Mouse (Mus musculus) CH12.LX (cell line): Measurements from ENCODE around the gene Klhl26. TPM values are rescaled to one million over a fixed set of nuclear protein-coding genes. Genes with fewer than 3 reads are reported as not detected.

Experiments
- DNase-seq: peaks from one replicate; pipeline ENCODE4 v3.0.0-alpha.2; 2013; ENCODE audit errors: extremely low read depth
- H3K27ac ChIP-seq: 2 replicates; pipeline ENCODE4 v1.5.1; 2012; ENCODE audit warnings: low read depth, mild to moderate bottlenecking, control low read depth, moderate library complexity; ENCODE audit not compliant: insufficient read depth
- H3K27me3 ChIP-seq: replicated peaks from 2 replicates; pipeline ENCODE3; 2012; ENCODE audit warnings: inconsistent platforms
- H3K36me3 ChIP-seq, 2 experiments: replicated peaks in 1 of 2; 2 replicates each; pipeline versions ENCODE3 to v1.6.1; 2012; ENCODE audit warnings: inconsistent platforms in 1 of 2, low read length in 1 of 2, mild to moderate bottlenecking in 1 of 2, mixed read lengths in 1 of 2, moderate library complexity in 1 of 2; ENCODE audit not compliant: control insufficient read depth in 1 of 2, insufficient read depth in 1 of 2
- H3K4me1 ChIP-seq, 2 experiments: 2 replicates each; pipeline ENCODE4 v1.6.1; 2012; ENCODE audit warnings: inconsistent platforms in 1 of 2, moderate library complexity in 1 of 2; ENCODE audit not compliant: insufficient read depth in 2 of 2, control insufficient read depth in 1 of 2
- H3K4me2 ChIP-seq: 2 replicates; pipeline ENCODE4 v1.6.1; 2012; ENCODE audit warnings: low read depth, mild to moderate bottlenecking, control low read depth; ENCODE audit not compliant: poor library complexity, insufficient read depth, severe bottlenecking
- H3K4me3 ChIP-seq, 3 experiments: fragments of 150-350 bp in 1 of 3; sonication (generic) in 1 of 3; replicated peaks in 1 of 3; 2 replicates each; pipeline versions ENCODE3 to v1.5.1; 2011 to 2012; ENCODE audit warnings: low read depth in 2 of 3, low read length in 2 of 3, mild to moderate bottlenecking in 2 of 3, moderate library complexity in 2 of 3, control low read depth in 1 of 3, improper control_type of control experiment in 1 of 3, inconsistent platforms in 1 of 3, mixed read lengths in 1 of 3; ENCODE audit not compliant: poor library complexity in 1 of 3
- H3K79me2 ChIP-seq: replicated peaks from 2 replicates; pipeline ENCODE4 v1.6.1; 2012; ENCODE audit warnings: mild to moderate bottlenecking, moderate library complexity; ENCODE audit not compliant: control insufficient read depth, poor library complexity, insufficient read depth, severe bottlenecking; ENCODE audit errors: extremely low read depth
- H3K9ac ChIP-seq: 2 replicates; pipeline ENCODE4 v1.6.1; 2012; ENCODE audit warnings: low read depth, mild to moderate bottlenecking, control low read depth, moderate library complexity; ENCODE audit not compliant: insufficient read depth
- H3K9me3 ChIP-seq: replicated peaks from 2 replicates; pipeline ENCODE3; 2012; ENCODE audit warnings: low read length, inconsistent platforms, mixed read lengths
- BHLHE40 ChIP-seq: IDR thresholded peaks from 2 replicates; pipeline ENCODE4 v1.6.1; 2011; ENCODE audit warnings: mild to moderate bottlenecking, low read depth, low read length, improper control_type of control experiment
- CTCF ChIP-seq, 2 experiments: IDR thresholded peaks in 1 of 2; conservative IDR thresholded peaks in 1 of 2; 2 replicates each; pipeline ENCODE4 v1.5.1; 2011 to 2012; ENCODE audit warnings: low read depth in 2 of 2, low read length in 2 of 2, improper control_type of control experiment in 1 of 2, inconsistent platforms in 1 of 2, mild to moderate bottlenecking in 1 of 2, moderate library complexity in 1 of 2
- ELF1 ChIP-seq: IDR thresholded peaks from 2 replicates; pipeline ENCODE4 v1.6.1; 2014; ENCODE audit warnings: low read depth, mild to moderate bottlenecking, inconsistent platforms, low read length, improper control_type of control experiment
- EP300 ChIP-seq: IDR thresholded peaks from 2 replicates; pipeline ENCODE4 v1.6.1; 2011; ENCODE audit warnings: low read length, improper control_type of control experiment
- ETS1 ChIP-seq: conservative IDR thresholded peaks from 2 replicates; pipeline ENCODE4 v1.6.1; 2012; ENCODE audit warnings: low read depth, mild to moderate bottlenecking, inconsistent platforms, low read length, improper control_type of control experiment, moderate library complexity
- GABPA ChIP-seq: IDR thresholded peaks from 2 replicates; pipeline ENCODE4 v1.6.1; 2012; ENCODE audit warnings: low read depth, low read length, improper control_type of control experiment, inconsistent platforms; ENCODE audit not compliant: insufficient replicate concordance
- IRF4 ChIP-seq: IDR thresholded peaks from 2 replicates; pipeline ENCODE4 v1.6.1; 2014; ENCODE audit warnings: low read depth, mild to moderate bottlenecking, inconsistent platforms, low read length, improper control_type of control experiment
- JUN ChIP-seq: IDR thresholded peaks from 2 replicates; pipeline ENCODE4 v1.6.1; 2011; ENCODE audit warnings: low read depth, mild to moderate bottlenecking, low read length, improper control_type of control experiment, moderate library complexity; ENCODE audit not compliant: insufficient read depth
- JUND ChIP-seq: conservative IDR thresholded peaks from 2 replicates; pipeline ENCODE4 v1.6.1; 2011; ENCODE audit warnings: low read depth, low read length, improper control_type of control experiment
- KAT2A ChIP-seq: IDR thresholded peaks from 2 replicates; pipeline ENCODE4 v1.6.1; 2012; ENCODE audit warnings: low read length, improper control_type of control experiment, inconsistent platforms; ENCODE audit not compliant: insufficient replicate concordance
- MAFK ChIP-seq: IDR thresholded peaks from 2 replicates; pipeline ENCODE4 v1.6.1; 2011; ENCODE audit warnings: low read length, improper control_type of control experiment; ENCODE audit not compliant: insufficient replicate concordance
- MAX ChIP-seq: IDR thresholded peaks from 2 replicates; pipeline ENCODE4 v1.6.1; 2011; ENCODE audit warnings: low read length, improper control_type of control experiment
- MAZ ChIP-seq: IDR thresholded peaks from 2 replicates; pipeline ENCODE4 v1.6.1; 2012; ENCODE audit warnings: low read depth, mild to moderate bottlenecking, inconsistent platforms, low read length, improper control_type of control experiment, moderate library complexity
- MEF2A ChIP-seq: IDR thresholded peaks from 2 replicates; pipeline ENCODE4 v1.6.1; 2014; ENCODE audit warnings: low read depth, mild to moderate bottlenecking, inconsistent platforms, low read length, improper control_type of control experiment, borderline replicate concordance
- MXI1 ChIP-seq: IDR thresholded peaks from 2 replicates; pipeline ENCODE4 v1.6.1; 2011; ENCODE audit warnings: mild to moderate bottlenecking, low read depth, low read length, improper control_type of control experiment
- MYC ChIP-seq: IDR thresholded peaks from 2 replicates; pipeline ENCODE4 v1.6.1; 2011; ENCODE audit warnings: low read depth, mild to moderate bottlenecking, improper control_type of control experiment, low read length
- PAX5 ChIP-seq: IDR thresholded peaks from 2 replicates; pipeline ENCODE4 v1.6.1; 2012; ENCODE audit warnings: low read length, inconsistent platforms, mixed read lengths
- POLR2AphosphoS2 ChIP-seq: IDR thresholded peaks from 2 replicates; pipeline ENCODE4 v1.6.1; 2011; ENCODE audit warnings: low read depth, low read length, improper control_type of control experiment
- RCOR1 ChIP-seq: conservative IDR thresholded peaks from 2 replicates; pipeline ENCODE4 v1.6.1; 2012; ENCODE audit warnings: low read depth, mild to moderate bottlenecking, inconsistent platforms, low read length, improper control_type of control experiment
- TBP ChIP-seq: conservative IDR thresholded peaks from 2 replicates; pipeline ENCODE4 v1.6.1; 2011; ENCODE audit warnings: low read depth, low read length, improper control_type of control experiment
- UBTF ChIP-seq: IDR thresholded peaks from 2 replicates; pipeline ENCODE4 v1.6.1; 2012; ENCODE audit warnings: low read depth, mild to moderate bottlenecking, inconsistent platforms, low read length, improper control_type of control experiment, moderate library complexity
- USF1 ChIP-seq: IDR thresholded peaks from 2 replicates; pipeline ENCODE4 v1.6.1; 2014; ENCODE audit warnings: low read depth, mild to moderate bottlenecking, inconsistent platforms, low read length, improper control_type of control experiment
- USF2 ChIP-seq: conservative IDR thresholded peaks from 2 replicates; pipeline ENCODE4 v1.6.1; 2011; ENCODE audit warnings: low read depth, low read length, improper control_type of control experiment
- ZMIZ1 ChIP-seq: IDR thresholded peaks from 2 replicates; pipeline ENCODE4 v1.6.1; 2012; ENCODE audit warnings: low read depth, mild to moderate bottlenecking, inconsistent platforms, low read length, improper control_type of control experiment
- ZNF384 ChIP-seq: IDR thresholded peaks from 2 replicates; pipeline ENCODE4 v1.6.1; 2012; ENCODE audit warnings: low read depth, low read length, improper control_type of control experiment, inconsistent platforms
- dilution Hi-C: fragments of 300-500 bp; cut with MboI; formaldehyde crosslinking; loops from 2 replicates; pipeline ENCODE4 v1.14.3; 2020; ENCODE audit warnings: low sequenced_read_pairs; ENCODE audit not compliant: extremely low pct_unique_long_range_greater_than_20kb, extremely low pct_ligation_motif_present
- in situ Hi-C: fragments of 300-500 bp; cut with MboI; formaldehyde crosslinking; loops from 3 replicates; pipeline ENCODE4 v1.14.3; 2019; ENCODE audit warnings: low sequenced_read_pairs, low pct_ligation_motif_present, low pct_unique_long_range_greater_than_20kb, mixed read lengths
- polyA plus RNA-seq: library from polyadenylated mRNA; unstranded; fragments of >175 nt; gene quantifications from 2 replicates; pipeline ENCODE4 v1.2.1, GENCODE M21; 2012; ENCODE audit warnings: low read depth; ENCODE audit not compliant: insufficient read length
- total RNA-seq, 2 experiments: library from RNA; depleted of rRNA; stranded (reverse); fragments of 300-350 nt in 1 of 2; fragments of >200 nt in 1 of 2; gene quantifications; 2 replicates each; pipeline ENCODE4 v1.2.3; 2012 to 2014

Gene Klhl26
- total and polyA plus RNA-seq, 3 experiments: 4.7 to 15.6 (median 6.0) TPM

DNA sequence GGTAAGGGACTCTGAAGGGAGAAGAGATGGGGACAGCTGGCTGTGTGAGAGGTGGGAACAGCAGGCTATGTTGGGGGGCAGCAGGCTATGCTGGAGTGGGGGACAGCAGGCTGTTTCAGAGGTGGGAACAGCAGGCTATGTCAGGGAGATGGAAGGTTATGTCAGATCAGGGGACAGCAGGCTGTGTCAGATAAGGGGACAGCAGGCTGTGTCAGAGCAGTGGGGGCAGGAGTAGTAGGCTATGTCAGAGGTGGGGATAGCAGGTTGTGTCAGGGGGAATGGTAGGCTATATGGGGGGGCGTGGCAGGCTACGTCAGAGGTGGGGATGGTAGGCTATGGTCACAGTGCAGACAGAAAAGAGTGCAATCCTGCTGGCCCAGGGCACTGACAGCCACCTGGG lies 54.0 kb downstream of the Klhl26 start:
- H3K4me3 ChIP-seq: no peak overlapping the region
- no peaks in the 10 kb centered on the region for H3K79me2 ChIP-seq
- no peak overlapping the region for H3K27ac ChIP-seq
- no peaks in the 10 kb centered on the region for H3K27me3 ChIP-seq
- H3K4me2 ChIP-seq: no peak overlapping the region
- in situ Hi-C loops (no loop called here), dilution Hi-C loops (no loop called here)
- peaks cover 0 to 13% of the 10 kb centered on the region in 2 experiments; a peak in 3 of 4 replicates for H3K4me1 ChIP-seq
- H3K36me3 ChIP-seq: peaks cover 0 to 39% of the 10 kb centered on the region in 2 experiments
- no peak for DNase-seq
- TF ChIP-seq MAZ (no peak), MAX (no peak), USF2 (no peak), MXI1 (no peak), MEF2A (no peak), UBTF (no peak), JUN (no peak), USF1 (no peak), ETS1 (no peak), KAT2A (no peak), TBP (no peak)
- TF ChIP-seq, all 38 proteins: peak for 0
- Histone ChIP-seq H3K9ac (no peak overlapping the region), H3K9me3 (no peaks in the 10 kb centered on the region)

DNA sequence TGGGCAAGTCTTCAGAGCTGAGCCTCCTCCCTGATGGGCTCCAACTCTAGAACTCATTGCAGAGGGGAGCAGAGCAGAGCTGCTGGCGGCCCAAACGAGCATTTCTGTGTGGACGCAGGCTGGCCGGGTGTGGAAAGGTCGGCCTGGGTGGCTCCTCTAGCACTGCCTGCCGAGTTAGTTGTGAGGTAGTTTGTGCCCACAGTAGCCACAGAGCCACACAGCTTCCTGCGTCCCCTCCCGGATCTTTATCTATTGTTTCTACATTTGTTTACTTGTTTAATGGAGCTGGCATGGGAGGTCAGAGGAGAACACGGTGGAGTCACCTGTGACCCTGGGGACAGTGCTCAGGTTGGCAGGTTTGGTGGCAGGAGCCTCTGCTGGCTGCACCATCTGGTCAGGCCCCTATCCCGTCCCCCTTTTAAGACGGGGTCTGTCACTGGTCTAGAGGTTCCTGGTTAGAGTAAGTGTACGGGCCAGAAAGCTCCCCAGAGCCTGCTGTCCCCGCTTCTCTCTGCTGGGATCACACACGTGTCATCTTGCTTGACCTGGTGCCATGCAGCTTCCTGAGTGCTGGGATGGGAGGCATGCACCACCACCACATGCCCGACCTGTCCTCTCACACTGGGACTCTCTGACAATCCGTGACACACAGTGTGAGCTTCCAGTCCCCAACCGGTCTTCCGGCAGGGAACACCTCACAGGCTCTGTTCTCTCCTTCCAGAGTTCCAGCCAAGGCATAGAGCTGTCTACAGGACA lies 55.2 kb downstream of the Klhl26 start:
- Histone ChIP-seq H3K9ac (no peak overlapping the region), H3K9me3 (no peaks in the 10 kb centered on the region), H3K27me3 (no peaks in the 10 kb centered on the region)
- DNase-seq: no peak
- in situ Hi-C loops: no loop called here
- dilution Hi-C loops: no loop called here
- no peak for TF ChIP-seq ZMIZ1
- TF ChIP-seq POLR2AphosphoS2: no peak
- no peak for TF ChIP-seq RCOR1
- no peak for TF ChIP-seq ZNF384
- TF ChIP-seq IRF4: no peak
- no peak for TF ChIP-seq JUND
- TF ChIP-seq ELF1: no peak
- no peak for TF ChIP-seq MAZ
- no peak for TF ChIP-seq TBP
- TF ChIP-seq KAT2A: no peak
- TF ChIP-seq MAFK: no peak
- no peak for TF ChIP-seq MYC
- TF ChIP-seq BHLHE40: no peak
- no peak for TF ChIP-seq GABPA
- no peak for TF ChIP-seq MXI1
- TF ChIP-seq PAX5: no peak
- no peak for TF ChIP-seq CTCF (conservative IDR thresholded peaks at IDR 0.05 in 1 of 2, IDR thresholded peaks at IDR 0.05 in 1 of 2; ENCODE audit: low read depth in 2 of 2, low read length in 2 of 2)
- no peak for TF ChIP-seq EP300
- TF ChIP-seq, all 38 proteins: peak for 0
- Histone ChIP-seq H3K36me3 (peaks cover 0 to 39% of the 10 kb centered on the region in 2 experiments), H3K4me3 (no peak overlapping the region), H3K4me2 (no peak overlapping the region), H3K79me2 (no peaks in the 10 kb centered on the region), H3K27ac (no peak overlapping the region), H3K4me1 (peaks cover 0 to 7% of the 10 kb centered on the region in 2 experiments; a peak in 3 of 4 replicates)
